Mouse (Mus musculus): ENCODE data around the gene Bet1.

Bet1 gene

GRCm38 (mm10) chr6:4086663-4087454, at the start of gene Bet1:
Gene Bet1 (minus strand): TSS chr6:4086972.
- DNase-seq (ENCODE audit: low spot score in 2 of 2), result peak; percentile 78 to 90

- no peak for DNase-seq (ENCODE audit: low spot score in 2 of 2)
Observed at GRCm38 (mm10) chr6:4132239-4132638, 45.5 kb upstream of the Bet1 start.

GRCm38 (mm10) chr6:4131149-4131548, 44.4 kb upstream of the Bet1 start:
- no peak for DNase-seq (ENCODE audit: low spot score in 2 of 2)

- DNase-seq (ENCODE audit: low spot score in 2 of 2), result no peak
Observed at GRCm38 (mm10) chr6:4118611-4119010, 31.8 kb upstream of the Bet1 start.

GRCm38 (mm10) chr6:4090423-4090822, 3.7 kb upstream of the Bet1 start:
- no peak for DNase-seq (ENCODE audit: low spot score in 2 of 2)

- no peak for DNase-seq (ENCODE audit: low spot score in 2 of 2)
Observed at GRCm38 (mm10) chr6:4072281-4072680, 14.5 kb downstream of the Bet1 start.

- no peak for DNase-seq (ENCODE audit: low spot score in 2 of 2)
Observed at GRCm38 (mm10) chr6:4069714-4070113, 17.1 kb downstream of the Bet1 start.

GRCm38 (mm10) chr6:4054387-4054786, 32.4 kb downstream of the Bet1 start:
- no peak for DNase-seq (ENCODE audit: low spot score in 2 of 2)

GRCm38 (mm10) chr6:4052843-4053242, 33.9 kb downstream of the Bet1 start:
- DNase-seq (ENCODE audit: low spot score in 2 of 2), result no peak

GRCm38 (mm10) chr6:4047200-4047599, 39.6 kb downstream of the Bet1 start:
- no peak for DNase-seq (ENCODE audit: low spot score in 2 of 2)

GRCm38 (mm10) chr6:4041821-4042220, 45.0 kb downstream of the Bet1 start:
- DNase-seq (ENCODE audit: low spot score in 2 of 2), result no peak

- no peak for DNase-seq (ENCODE audit: low spot score in 2 of 2)
Observed at GRCm38 (mm10) chr6:4030956-4031355, 55.8 kb downstream of the Bet1 start.
